Mouse (Mus musculus) small intestine, adult 2 months (tissue): ENCODE measurements around the gene Zic2. TPM values are rescaled to one million over a fixed set of nuclear protein-coding genes. Genes with fewer than 3 reads are reported as not detected.

Experiments used
- H3K27ac ChIP-seq: fragments of 200-500 bp; 2 replicates; pipeline ENCODE4 v1.5.1; 2012; ENCODE audit warnings: low read depth, low read length, control low read depth, inconsistent platforms; ENCODE audit not compliant: insufficient read depth
- H3K27me3 ChIP-seq: fragments of 200-500 bp; 2 replicates; pipeline ENCODE4 v1.6.1; 2012; ENCODE audit warnings: mild to moderate bottlenecking, moderate library complexity, low read length, inconsistent platforms; ENCODE audit not compliant: control insufficient read depth, insufficient read depth
- H3K36me3 ChIP-seq: fragments of 200-500 bp; 2 replicates; pipeline ENCODE4 v1.6.1; 2012; ENCODE audit warnings: mild to moderate bottlenecking, low read length, control low read depth, inconsistent platforms; ENCODE audit not compliant: control insufficient read depth, insufficient read depth
- H3K4me1 ChIP-seq: fragments of 200-500 bp; 2 replicates; pipeline ENCODE4 v1.6.1; 2012; ENCODE audit warnings: low read length, inconsistent platforms, mixed read lengths; ENCODE audit not compliant: control insufficient read depth, insufficient read depth, insufficient read length
- H3K4me3 ChIP-seq: fragments of 200-500 bp; 2 replicates; pipeline ENCODE4 v1.5.1; 2012; ENCODE audit warnings: low read depth, mild to moderate bottlenecking, control low read depth, inconsistent platforms, low read length, moderate library complexity
- CTCF ChIP-seq: fragments of 200-500 bp; IDR thresholded peaks from 2 replicates; pipeline ENCODE4 v1.5.1; 2012; ENCODE audit warnings: low read depth, mild to moderate bottlenecking, control low read depth, inconsistent platforms, low read length, moderate library complexity, mixed read lengths; ENCODE audit not compliant: insufficient replicate concordance, insufficient read length; ENCODE audit errors: extremely low read depth
- POLR2A ChIP-seq: fragments of 200-500 bp; IDR thresholded peaks from 2 replicates; pipeline ENCODE4 v1.6.1; 2012; ENCODE audit warnings: low read depth, mild to moderate bottlenecking, control low read depth, inconsistent platforms, low read length, moderate library complexity
- WGBS: fragments of 180-500 bp; shearing (Covaris S2); methylation state at CpG from one replicate; pipeline ENCODE4 v1.1.7; 2018; 5-methylcytosine and 5-hydroxymethylcytosine counted together
- polyA plus RNA-seq: library from polyadenylated mRNA; depleted of rRNA; stranded (reverse); fragments of >200 nt; gene quantifications from 2 replicates; pipeline ENCODE4 v1.2.3, GENCODE M21; 2012

The Zic2 gene
- polyA plus RNA-seq, 1 experiment, result not detected

DNA sequence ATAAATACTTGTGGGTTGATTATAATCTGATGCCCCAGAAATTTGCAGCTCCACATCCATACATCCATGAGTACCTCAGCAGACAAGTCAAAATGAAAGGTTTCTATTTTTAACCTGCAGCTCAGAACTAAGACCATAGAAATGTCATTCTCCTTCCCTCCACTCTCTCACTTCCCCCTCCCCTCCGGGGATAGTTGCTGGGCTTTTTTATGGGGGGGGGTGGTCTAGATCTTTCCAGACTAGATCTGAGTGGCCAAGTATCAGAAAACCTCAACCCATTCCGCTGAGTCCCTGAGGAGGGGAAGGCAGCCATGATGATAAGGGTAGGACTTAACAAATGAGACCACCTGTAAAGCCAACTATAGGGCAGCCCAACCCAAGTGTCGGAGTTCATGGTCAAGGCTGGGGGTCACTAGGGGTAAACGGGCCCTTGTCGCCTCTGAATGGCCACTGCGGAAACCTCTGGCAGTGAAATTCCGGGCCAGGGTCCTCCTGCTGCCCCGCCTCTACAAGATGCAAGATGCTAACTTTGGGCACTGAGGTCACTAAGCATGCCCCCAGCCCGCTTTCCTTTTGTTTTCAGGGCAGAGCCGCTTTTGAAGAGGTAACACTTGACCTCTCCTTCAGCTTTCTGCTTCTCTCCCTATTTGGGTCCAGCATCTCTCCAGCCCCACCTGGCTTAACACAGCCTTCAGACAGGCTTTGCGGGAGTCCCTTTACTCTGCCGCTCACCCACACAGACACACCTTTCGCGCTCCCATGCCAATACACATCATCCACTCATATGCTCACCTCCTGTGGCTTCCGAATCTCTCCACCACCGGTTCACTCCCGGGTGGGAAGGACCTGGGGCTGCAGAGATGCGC, 8.6 kb downstream of the Zic2 start:
- 7% methylated on average over 18 of the region's 18 CpGs for WGBS
- H3K36me3 ChIP-seq, result no peaks in the 10 kb centered on the region
- H3K4me3 ChIP-seq, result no peak overlapping the region
- no peak overlapping the region for H3K27ac ChIP-seq
- no peaks in the 10 kb centered on the region for H3K4me1 ChIP-seq
- TF ChIP-seq POLR2A, result no peak
- no peak for TF ChIP-seq CTCF
- H3K27me3 ChIP-seq, result peaks cover 71% of the 10 kb centered on the region

DNA sequence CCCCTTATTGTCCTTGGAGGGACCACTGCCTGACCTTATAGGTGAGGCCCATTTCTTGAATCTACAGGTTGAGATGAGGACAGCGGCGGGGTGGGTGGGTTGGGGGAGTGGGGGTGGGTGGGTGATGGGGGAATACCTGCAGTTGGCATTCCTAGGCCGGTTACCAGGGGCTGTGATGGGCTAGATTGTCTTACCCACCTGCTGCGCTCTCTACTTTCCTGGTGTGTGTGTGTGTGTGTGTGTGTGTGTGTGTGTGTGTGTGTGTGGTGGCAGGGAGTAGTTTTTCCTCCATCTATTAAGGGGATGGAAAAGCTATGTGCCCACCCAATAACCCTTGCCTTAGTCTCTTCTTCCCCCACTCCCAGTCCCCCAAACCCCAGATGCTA, 9.2 kb downstream of the Zic2 start:
- Histone ChIP-seq H3K4me1 (no peaks in the 10 kb centered on the region), H3K27me3 (peaks cover 71% of the 10 kb centered on the region)
- 20% methylated on average over 4 of the region's 4 CpGs for WGBS

DNA sequence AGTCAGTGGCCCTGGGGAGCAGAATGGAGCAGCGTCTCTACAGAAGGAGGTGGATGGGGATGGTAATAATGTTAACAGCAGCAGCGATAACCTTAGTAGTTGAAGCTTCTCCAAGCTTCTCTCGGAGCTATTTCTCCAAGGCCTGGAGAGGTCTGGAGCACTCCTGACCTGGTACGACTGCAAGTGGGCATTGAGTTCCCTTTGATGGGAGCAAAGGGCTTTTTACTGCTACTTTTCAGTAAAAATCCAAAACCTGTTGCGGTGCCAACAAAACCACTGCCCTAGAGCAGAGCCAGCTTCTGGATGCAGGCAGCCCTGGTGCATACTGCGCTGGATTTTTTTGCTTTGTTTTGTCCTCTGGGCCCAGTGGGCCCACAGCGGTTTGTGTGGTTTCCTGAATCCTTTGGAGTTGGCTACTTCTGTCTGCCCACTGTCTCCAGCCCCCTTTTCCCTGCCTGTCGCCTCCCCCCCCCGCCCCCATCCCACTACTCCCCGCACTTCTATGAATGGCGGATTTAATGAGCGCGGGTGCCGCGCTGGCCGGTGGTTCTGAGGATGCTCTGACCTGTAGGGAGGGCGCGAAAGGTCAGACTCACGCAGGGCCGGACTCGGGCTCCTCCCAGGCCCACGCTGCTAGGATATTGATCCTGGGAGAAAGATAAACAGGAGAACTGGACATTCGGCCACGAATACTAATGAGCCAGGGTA, 9.8 kb downstream of the Zic2 start:
- Histone ChIP-seq H3K27me3 (peaks cover 74% of the 10 kb centered on the region), H3K4me3 (no peak overlapping the region), H3K27ac (no peak overlapping the region), H3K4me1 (no peaks in the 10 kb centered on the region), H3K36me3 (no peaks in the 10 kb centered on the region)
- 4% methylated on average over 23 of the region's 24 CpGs for WGBS
- TF ChIP-seq CTCF, result no peak
- TF ChIP-seq POLR2A, result no peak

More for the DNA sequence above, 9.2 kb downstream of the Zic2 start:
- Histone ChIP-seq H3K4me3 (no peak overlapping the region), H3K27ac (no peak overlapping the region), H3K36me3 (no peaks in the 10 kb centered on the region)
- no peak for TF ChIP-seq CTCF
- no peak for TF ChIP-seq POLR2A

DNA sequence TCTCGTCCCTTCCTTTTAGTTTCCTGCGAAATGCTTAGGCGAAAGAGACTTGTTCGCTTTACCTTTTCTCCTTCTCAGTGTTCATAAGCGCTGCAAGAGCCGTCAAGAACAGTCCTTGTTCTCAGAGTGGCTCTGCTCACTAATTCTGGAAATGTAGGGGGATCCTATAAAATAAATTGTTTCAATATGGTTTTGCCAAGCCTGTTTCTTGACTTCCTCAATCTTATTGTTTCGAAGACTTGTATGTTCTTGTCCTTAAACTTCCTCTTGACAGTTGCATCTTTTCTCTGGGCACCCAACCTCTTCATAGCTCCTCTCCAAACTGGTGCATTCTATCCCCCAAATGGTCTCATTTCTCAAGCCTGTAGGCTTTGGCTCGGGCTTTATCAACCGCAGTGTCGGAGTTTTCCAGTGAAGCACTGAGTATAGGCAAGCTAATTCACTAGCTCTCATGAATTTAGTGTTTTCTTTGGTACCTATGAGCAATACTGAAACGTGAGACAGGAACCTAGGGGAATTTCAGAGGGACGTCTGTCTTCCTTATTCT, 10.5 kb downstream of the Zic2 start:
- WGBS, result 7% methylated on average over 12 of the region's 12 CpGs
- Histone ChIP-seq H3K36me3 (no peaks in the 10 kb centered on the region), H3K27ac (no peak overlapping the region), H3K4me3 (no peak overlapping the region), H3K27me3 (peaks cover 76% of the 10 kb centered on the region), H3K4me1 (peaks cover 5% of the 10 kb centered on the region)
- TF ChIP-seq POLR2A (no peak), CTCF (no peak)

DNA sequence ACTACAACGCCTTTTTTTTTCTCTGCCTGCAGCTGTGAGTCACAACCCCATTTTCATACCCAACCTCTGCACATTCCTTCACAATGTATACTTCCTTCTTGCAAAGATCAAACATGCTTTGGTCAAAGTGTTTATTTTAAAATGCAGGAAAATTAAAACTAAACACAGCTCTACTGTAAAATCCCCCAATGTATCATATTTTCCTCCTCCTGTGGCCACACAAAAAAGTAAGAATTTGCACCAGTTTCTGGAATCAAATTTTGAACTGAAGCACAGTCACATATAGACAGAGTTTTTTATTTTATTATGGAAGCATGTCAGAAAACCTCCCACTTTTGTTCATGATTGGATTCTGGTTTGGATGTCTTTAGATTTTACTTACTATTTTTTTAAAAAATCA, 11.4 kb downstream of the Zic2 start:
- Histone ChIP-seq H3K27ac (no peak overlapping the region), H3K4me1 (peaks cover 7% of the 10 kb centered on the region), H3K36me3 (no peaks in the 10 kb centered on the region), H3K4me3 (no peak overlapping the region), H3K27me3 (peaks cover 75% of the 10 kb centered on the region)
- whole genome bisulfite sequencing, result 16% methylated on average over 1 of the region's 1 CpGs
- no peak for TF ChIP-seq CTCF
- no peak for TF ChIP-seq POLR2A

DNA sequence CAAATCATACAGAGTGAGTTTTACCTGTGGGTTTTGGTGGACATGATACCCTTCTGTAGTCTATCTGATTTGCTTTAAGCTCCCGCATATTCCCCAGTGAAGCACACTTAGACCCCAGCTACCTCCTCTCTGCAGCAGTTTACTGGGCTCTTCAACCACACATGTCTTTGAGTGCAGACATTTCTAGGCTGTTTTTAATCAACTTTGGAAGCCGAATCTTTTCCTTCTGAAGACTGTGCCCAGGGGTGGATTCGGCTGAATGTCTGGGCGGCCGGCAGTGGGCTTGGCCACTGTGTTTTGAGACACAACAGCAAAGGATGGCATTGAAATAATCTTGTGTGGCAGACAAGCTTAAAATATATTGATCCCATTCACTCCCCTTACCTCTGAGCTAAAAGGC, 12.1 kb downstream of the Zic2 start:
- Histone ChIP-seq H3K27ac (no peak overlapping the region), H3K36me3 (no peaks in the 10 kb centered on the region), H3K4me3 (no peak overlapping the region), H3K4me1 (peaks cover 7% of the 10 kb centered on the region), H3K27me3 (peaks cover 72% of the 10 kb centered on the region)
- no peak for TF ChIP-seq POLR2A
- no peak for TF ChIP-seq CTCF
- WGBS, result 17% methylated on average over 5 of the region's 5 CpGs

DNA sequence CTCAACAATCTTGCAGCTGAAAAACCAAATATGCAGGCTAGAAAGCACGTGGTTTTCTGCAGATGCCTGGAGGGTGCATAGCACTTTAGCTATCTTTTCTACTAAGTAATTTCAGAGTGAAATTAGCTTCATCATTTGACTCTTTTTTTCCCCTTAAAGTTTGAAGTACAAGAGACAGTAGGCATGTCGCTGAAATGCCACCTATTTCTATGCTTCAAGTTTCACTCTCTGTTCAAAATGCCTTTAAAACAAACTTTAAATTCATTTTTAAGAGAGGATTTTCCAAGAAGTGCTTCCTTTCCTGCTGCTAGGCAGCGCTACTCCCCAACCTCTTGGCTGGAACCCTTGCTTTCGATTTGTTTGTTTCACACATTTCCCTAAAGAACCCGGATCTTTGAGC, 13.8 kb downstream of the Zic2 start:
- no peaks in the 10 kb centered on the region for H3K36me3 ChIP-seq
- peaks cover 7% of the 10 kb centered on the region for H3K4me1 ChIP-seq
- no peak overlapping the region for H3K4me3 ChIP-seq
- H3K27ac ChIP-seq, result no peak overlapping the region
- WGBS, result 5% methylated on average over 5 of the region's 5 CpGs
- TF ChIP-seq POLR2A (no peak), CTCF (no peak)
- peaks cover 56% of the 10 kb centered on the region for H3K27me3 ChIP-seq
